Mouse (Mus musculus): ENCODE measurements around the gene Ropn1l. TPM values are rescaled to one million over a fixed set of nuclear protein-coding genes. Genes with fewer than 3 reads are reported as not detected.

Ropn1l gene
- polyA plus RNA-seq, 1 experiment from 2014 or later, result 3.2 TPM

DNA sequence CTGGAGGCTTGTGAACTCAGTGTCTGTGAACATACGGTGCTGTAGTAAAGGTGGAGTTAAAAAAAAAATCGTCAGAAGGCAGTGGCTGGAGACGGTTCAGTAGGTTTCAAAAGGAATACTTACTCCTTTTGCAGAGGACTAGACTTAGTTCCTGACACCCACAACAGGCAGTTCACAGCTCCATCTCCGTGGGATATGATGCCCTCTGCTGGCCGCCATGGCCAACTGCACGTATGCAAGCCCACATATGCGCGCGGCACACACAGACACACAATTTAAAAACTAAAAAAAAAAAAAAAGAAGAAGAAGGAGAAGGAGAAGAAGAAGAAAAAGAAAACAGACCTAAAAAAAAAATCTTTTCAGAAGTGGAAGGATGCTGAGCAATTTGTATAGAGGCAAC lies 34.5 kb downstream of the Ropn1l start:
- no peaks in the 10 kb centered on the region for H3K36me3 ChIP-seq (ENCODE audit: control insufficient read depth, insufficient read depth, low read length)
- no peaks in the 10 kb centered on the region for H3K4me1 ChIP-seq (ENCODE audit: control insufficient read depth, insufficient read depth, low read length)
- H3K27ac ChIP-seq (ENCODE audit: low read depth, low read length), result no peak overlapping the region
- no peak overlapping the region for H3K4me3 ChIP-seq (ENCODE audit: low read depth, low read length)
- DNase-seq (ENCODE audit: low spot score) (no peak), ATAC-seq (ENCODE audit: insufficient read depth, low FRiP score, low TSS enrichment) (no peak)
- H3K27me3 ChIP-seq (ENCODE audit: control insufficient read depth, insufficient read depth, low read length), result no peaks in the 10 kb centered on the region
- H3K4me2 ChIP-seq (ENCODE audit: low read depth), result no peak overlapping the region
- 37% methylated on average over 9 of the region's 9 CpGs for WGBS
- H3K9me3 ChIP-seq (ENCODE audit: control insufficient read depth, low read length), result no peaks in the 10 kb centered on the region
- no peak overlapping the region for H3K9ac ChIP-seq (ENCODE audit: low read length)

DNA sequence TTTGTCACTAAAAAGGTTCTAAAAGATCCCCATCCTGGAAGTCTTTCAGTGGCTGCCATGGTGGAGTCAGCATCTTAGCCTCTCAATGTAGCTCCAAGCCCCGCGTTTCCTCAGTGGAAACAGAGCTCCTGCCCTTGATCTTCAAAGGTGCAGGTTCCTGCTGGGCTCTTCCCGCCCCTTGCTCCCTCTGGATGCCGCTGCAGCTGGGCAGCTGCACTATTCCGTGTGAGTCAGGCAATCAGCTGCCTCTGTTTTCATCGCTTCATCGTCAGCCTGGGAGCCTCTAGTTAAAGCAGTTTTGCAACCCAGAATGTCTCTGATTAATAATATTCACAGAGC lies 34.9 kb downstream of the Ropn1l start:
- no peaks in the 10 kb centered on the region for H3K36me3 ChIP-seq (ENCODE audit: control insufficient read depth, insufficient read depth, low read length)
- DNase-seq (ENCODE audit: low spot score) (no peak), ATAC-seq (ENCODE audit: insufficient read depth, low FRiP score, low TSS enrichment) (no peak)
- no peaks in the 10 kb centered on the region for H3K9me3 ChIP-seq (ENCODE audit: control insufficient read depth, low read length)
- WGBS, result 15% methylated on average over 7 of the region's 7 CpGs
- H3K4me2 ChIP-seq (ENCODE audit: low read depth), result no peak overlapping the region
- H3K4me3 ChIP-seq (ENCODE audit: low read depth, low read length), result no peak overlapping the region
- H3K27ac ChIP-seq (ENCODE audit: low read depth, low read length), result no peak overlapping the region
- no peaks in the 10 kb centered on the region for H3K27me3 ChIP-seq (ENCODE audit: control insufficient read depth, insufficient read depth, low read length)
- no peaks in the 10 kb centered on the region for H3K4me1 ChIP-seq (ENCODE audit: control insufficient read depth, insufficient read depth, low read length)
- H3K9ac ChIP-seq (ENCODE audit: low read length), result no peak overlapping the region

DNA sequence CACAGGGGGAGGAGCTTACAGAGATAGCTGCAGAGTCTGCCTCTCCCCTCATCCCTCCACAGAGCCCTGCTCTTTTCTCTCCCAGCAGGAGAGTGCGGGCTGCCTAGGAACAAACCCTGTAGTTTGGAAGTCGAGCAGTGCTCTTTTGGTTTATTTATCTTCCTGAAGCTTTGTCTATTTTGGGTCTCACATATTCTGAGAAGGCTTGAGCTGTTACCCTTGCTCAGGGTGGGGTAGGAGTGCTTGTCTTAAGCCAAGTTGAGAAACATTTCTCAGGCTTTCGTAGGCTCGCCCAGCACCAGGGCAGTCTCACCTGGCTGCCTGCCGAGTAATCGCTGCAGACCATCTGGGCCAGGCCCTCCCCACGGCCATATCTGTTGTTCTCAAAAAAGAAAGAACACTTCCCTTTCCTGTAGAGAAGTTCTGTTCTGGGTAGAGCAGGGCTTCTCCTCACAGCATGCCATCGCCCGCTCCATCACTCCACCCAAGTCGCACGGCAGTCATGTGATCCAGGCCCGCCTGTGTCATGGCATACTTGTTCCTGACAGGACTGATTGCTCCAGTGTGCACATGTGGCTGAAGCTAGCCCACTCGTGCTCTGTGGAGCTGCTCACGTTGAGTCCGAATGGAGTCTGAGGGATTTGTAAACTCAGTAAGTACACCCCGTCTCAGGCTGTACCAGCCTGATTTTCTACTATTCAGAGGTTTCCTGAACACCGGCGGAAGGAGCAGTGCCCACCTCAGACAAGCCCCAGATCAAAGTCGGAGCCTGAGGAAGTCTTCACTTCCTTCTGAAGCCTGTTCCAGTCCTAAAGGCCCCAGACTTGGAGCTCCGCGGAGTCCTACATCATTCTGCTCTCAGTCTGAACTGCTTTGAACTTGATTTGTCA lies 35.5 kb downstream of the Ropn1l start:
- Histone ChIP-seq H3K27me3 (ENCODE audit: control insufficient read depth, insufficient read depth, low read length) (no peaks in the 10 kb centered on the region), H3K4me3 (ENCODE audit: low read depth, low read length) (no peak overlapping the region), H3K36me3 (ENCODE audit: control insufficient read depth, insufficient read depth, low read length) (no peaks in the 10 kb centered on the region), H3K9ac (ENCODE audit: low read length) (no peak overlapping the region), H3K4me2 (ENCODE audit: low read depth) (no peak overlapping the region), H3K4me1 (ENCODE audit: control insufficient read depth, insufficient read depth, low read length) (no peaks in the 10 kb centered on the region), H3K9me3 (ENCODE audit: control insufficient read depth, low read length) (no peaks in the 10 kb centered on the region), H3K27ac (ENCODE audit: low read depth, low read length) (no peak overlapping the region)
- DNase-seq (ENCODE audit: low spot score) (no peak), ATAC-seq (ENCODE audit: insufficient read depth, low FRiP score, low TSS enrichment) (no peak)
- WGBS, result 54% methylated on average over 21 of the region's 21 CpGs

GRCm38 (mm10) chr15:31417409-31417795 lies 36.1 kb downstream of the Ropn1l start:
- no peak overlapping the region for H3K9ac ChIP-seq (ENCODE audit: low read length)
- H3K4me3 ChIP-seq (ENCODE audit: low read depth, low read length), result no peak overlapping the region
- WGBS, result 59% methylated on average over 6 of the region's 6 CpGs
- no peaks in the 10 kb centered on the region for H3K9me3 ChIP-seq (ENCODE audit: control insufficient read depth, low read length)
- no peak for DNase-seq (ENCODE audit: low spot score)
- H3K27ac ChIP-seq (ENCODE audit: low read depth, low read length), result no peak overlapping the region
- H3K27me3 ChIP-seq (ENCODE audit: control insufficient read depth, insufficient read depth, low read length), result no peaks in the 10 kb centered on the region
- no peak overlapping the region for H3K4me2 ChIP-seq (ENCODE audit: low read depth)
- ATAC-seq (ENCODE audit: insufficient read depth, low FRiP score, low TSS enrichment), result no peak
- H3K36me3 ChIP-seq (ENCODE audit: control insufficient read depth, insufficient read depth, low read length), result no peaks in the 10 kb centered on the region
- H3K4me1 ChIP-seq (ENCODE audit: control insufficient read depth, insufficient read depth, low read length), result no peaks in the 10 kb centered on the region

DNA sequence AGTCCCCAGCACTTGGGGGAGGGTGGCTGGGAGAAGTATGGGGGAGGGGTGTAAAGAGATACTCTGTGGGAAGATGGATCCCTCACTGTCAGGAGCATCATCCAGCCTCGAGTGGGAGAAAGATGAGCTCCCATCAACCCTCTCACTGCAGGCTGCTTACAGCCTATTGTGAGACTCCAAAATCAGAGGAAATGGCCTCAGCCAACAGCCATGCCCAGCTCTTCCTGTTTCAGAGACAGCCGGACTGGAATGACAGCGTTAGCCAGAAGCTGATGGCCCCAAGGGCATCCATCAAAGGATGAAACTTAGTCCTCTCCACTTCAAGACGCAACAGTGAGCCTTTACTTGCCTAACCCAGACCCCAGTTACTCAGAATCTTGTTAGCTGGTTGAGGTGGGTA lies 38.4 kb downstream of the Ropn1l start:
- no peak for ATAC-seq (ENCODE audit: insufficient read depth, low FRiP score, low TSS enrichment)
- Histone ChIP-seq H3K27me3 (ENCODE audit: control insufficient read depth, insufficient read depth, low read length) (no peaks in the 10 kb centered on the region), H3K4me3 (ENCODE audit: low read depth, low read length) (no peak overlapping the region), H3K9me3 (ENCODE audit: control insufficient read depth, low read length) (no peaks in the 10 kb centered on the region), H3K4me1 (ENCODE audit: control insufficient read depth, insufficient read depth, low read length) (no peaks in the 10 kb centered on the region), H3K4me2 (ENCODE audit: low read depth) (no peak overlapping the region), H3K27ac (ENCODE audit: low read depth, low read length) (no peak overlapping the region), H3K36me3 (ENCODE audit: control insufficient read depth, insufficient read depth, low read length) (no peaks in the 10 kb centered on the region), H3K9ac (ENCODE audit: low read length) (no peak overlapping the region)
- WGBS, result 73% methylated on average over 4 of the region's 4 CpGs
- no peak for DNase-seq (ENCODE audit: low spot score)

DNA sequence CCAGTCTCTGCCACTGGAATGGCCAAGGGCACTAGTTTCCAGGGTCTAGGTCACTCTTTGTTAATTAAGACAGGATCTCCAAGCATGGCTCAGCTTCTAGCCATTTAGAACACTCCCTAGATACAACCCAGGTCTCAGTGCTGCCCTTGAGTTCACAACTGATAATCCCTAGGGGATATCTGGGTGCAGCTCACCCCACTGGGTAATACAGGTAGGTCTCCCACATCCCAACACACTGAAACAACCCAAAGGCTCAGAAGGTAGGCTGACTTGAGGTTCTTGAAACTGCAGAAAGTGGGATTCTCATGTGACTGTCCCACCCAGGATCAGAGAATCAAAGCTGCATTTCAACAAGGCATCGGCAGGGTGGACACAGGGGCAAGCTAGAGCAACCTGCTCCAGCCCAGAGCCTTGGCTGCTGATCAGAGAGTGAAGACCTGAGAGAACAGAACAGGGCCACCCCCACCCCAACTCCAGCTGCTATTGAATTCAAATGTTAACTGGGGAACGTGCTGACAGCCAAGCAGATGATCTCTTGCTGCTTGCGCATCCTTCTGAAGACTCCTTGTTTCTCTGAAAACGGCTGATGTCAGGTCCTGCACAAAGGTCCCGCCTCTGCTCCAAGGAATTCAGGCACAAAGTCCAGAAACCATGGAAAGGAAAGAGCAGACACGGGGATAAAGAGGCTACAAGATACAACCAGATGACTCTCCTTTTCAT lies 39.2 kb downstream of the Ropn1l start:
- Histone ChIP-seq H3K4me3 (ENCODE audit: low read depth, low read length) (no peak overlapping the region), H3K4me1 (ENCODE audit: control insufficient read depth, insufficient read depth, low read length) (no peaks in the 10 kb centered on the region), H3K9me3 (ENCODE audit: control insufficient read depth, low read length) (no peaks in the 10 kb centered on the region), H3K27me3 (ENCODE audit: control insufficient read depth, insufficient read depth, low read length) (no peaks in the 10 kb centered on the region), H3K9ac (ENCODE audit: low read length) (no peak overlapping the region), H3K4me2 (ENCODE audit: low read depth) (no peak overlapping the region), H3K36me3 (ENCODE audit: control insufficient read depth, insufficient read depth, low read length) (no peaks in the 10 kb centered on the region), H3K27ac (ENCODE audit: low read depth, low read length) (no peak overlapping the region)
- DNase-seq (ENCODE audit: low spot score), result no peak
- ATAC-seq (ENCODE audit: insufficient read depth, low FRiP score, low TSS enrichment), result no peak
- 56% methylated on average over 6 of the region's 6 CpGs for WGBS

- ATAC-seq (ENCODE audit: insufficient read depth, low FRiP score, low TSS enrichment) (no peak), DNase-seq (ENCODE audit: low spot score) (no peak)
- H3K4me1 ChIP-seq (ENCODE audit: control insufficient read depth, insufficient read depth, low read length), result no peaks in the 10 kb centered on the region
- WGBS, result 86% methylated on average over 6 of the region's 6 CpGs
- H3K36me3 ChIP-seq (ENCODE audit: control insufficient read depth, insufficient read depth, low read length), result no peaks in the 10 kb centered on the region
- H3K27me3 ChIP-seq (ENCODE audit: control insufficient read depth, insufficient read depth, low read length), result no peaks in the 10 kb centered on the region
- no peak overlapping the region for H3K9ac ChIP-seq (ENCODE audit: low read length)
- no peak overlapping the region for H3K27ac ChIP-seq (ENCODE audit: low read depth, low read length)
- H3K4me2 ChIP-seq (ENCODE audit: low read depth), result no peak overlapping the region
- no peak overlapping the region for H3K4me3 ChIP-seq (ENCODE audit: low read depth, low read length)
- no peaks in the 10 kb centered on the region for H3K9me3 ChIP-seq (ENCODE audit: control insufficient read depth, low read length)
Observed at GRCm38 (mm10) chr15:31413662-31414061, 39.9 kb downstream of the Ropn1l start.

DNA sequence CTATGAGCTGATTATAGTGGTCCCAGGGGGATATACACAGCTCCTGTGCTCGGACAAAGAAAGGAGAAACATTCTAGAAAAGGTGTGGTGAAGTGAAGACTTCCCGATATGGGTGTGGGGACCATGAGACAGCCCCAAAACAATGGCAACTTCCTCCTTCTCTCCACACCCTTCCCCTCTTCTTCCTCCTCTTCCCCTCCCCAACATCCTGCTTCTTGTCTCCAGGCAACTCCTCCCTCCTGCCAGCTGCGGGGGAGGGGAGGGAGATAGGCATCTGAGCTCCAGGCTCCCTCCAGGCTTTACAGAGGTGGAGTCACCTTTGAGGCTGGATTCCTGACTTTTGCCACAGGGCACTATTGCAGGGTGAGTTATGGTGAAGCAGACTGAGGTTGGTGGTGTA lies 40.6 kb downstream of the Ropn1l start:
- Histone ChIP-seq H3K27me3 (ENCODE audit: control insufficient read depth, insufficient read depth, low read length) (no peaks in the 10 kb centered on the region), H3K9ac (ENCODE audit: low read length) (no peak overlapping the region), H3K4me2 (ENCODE audit: low read depth) (no peak overlapping the region), H3K9me3 (ENCODE audit: control insufficient read depth, low read length) (no peaks in the 10 kb centered on the region), H3K4me1 (ENCODE audit: control insufficient read depth, insufficient read depth, low read length) (no peaks in the 10 kb centered on the region), H3K4me3 (ENCODE audit: low read depth, low read length) (no peak overlapping the region), H3K36me3 (ENCODE audit: control insufficient read depth, insufficient read depth, low read length) (no peaks in the 10 kb centered on the region), H3K27ac (ENCODE audit: low read depth, low read length) (no peak overlapping the region)
- 57% methylated on average over 3 of the region's 3 CpGs for whole genome bisulfite sequencing
- DNase-seq (ENCODE audit: low spot score) (no peak), ATAC-seq (ENCODE audit: insufficient read depth, low FRiP score, low TSS enrichment) (no peak)

- H3K9me3 ChIP-seq (ENCODE audit: control insufficient read depth, low read length), result no peaks in the 10 kb centered on the region
- no peak for DNase-seq (ENCODE audit: low spot score)
- H3K36me3 ChIP-seq (ENCODE audit: control insufficient read depth, insufficient read depth, low read length), result no peaks in the 10 kb centered on the region
- no peak for ATAC-seq (ENCODE audit: insufficient read depth, low FRiP score, low TSS enrichment)
- no peaks in the 10 kb centered on the region for H3K4me1 ChIP-seq (ENCODE audit: control insufficient read depth, insufficient read depth, low read length)
- H3K27ac ChIP-seq (ENCODE audit: low read depth, low read length), result no peak overlapping the region
- WGBS, result 87% methylated on average over 6 of the region's 6 CpGs
- no peak overlapping the region for H3K4me2 ChIP-seq (ENCODE audit: low read depth)
- no peaks in the 10 kb centered on the region for H3K27me3 ChIP-seq (ENCODE audit: control insufficient read depth, insufficient read depth, low read length)
- H3K9ac ChIP-seq (ENCODE audit: low read length), result no peak overlapping the region
- H3K4me3 ChIP-seq (ENCODE audit: low read depth, low read length), result no peak overlapping the region
Observed at GRCm38 (mm10) chr15:31412436-31412835, 41.1 kb downstream of the Ropn1l start.

Measured in neural tube, embryonic 11.5 days (tissue).